Mouse (Mus musculus): ENCODE measurements at regions not wholly inside any gene's neighbourhood (a gene's known extent, or its start where the extent isn't known, plus 50 kb on each side); places are given as distances from the start of the nearest gene placed in this dataset.

DNA sequence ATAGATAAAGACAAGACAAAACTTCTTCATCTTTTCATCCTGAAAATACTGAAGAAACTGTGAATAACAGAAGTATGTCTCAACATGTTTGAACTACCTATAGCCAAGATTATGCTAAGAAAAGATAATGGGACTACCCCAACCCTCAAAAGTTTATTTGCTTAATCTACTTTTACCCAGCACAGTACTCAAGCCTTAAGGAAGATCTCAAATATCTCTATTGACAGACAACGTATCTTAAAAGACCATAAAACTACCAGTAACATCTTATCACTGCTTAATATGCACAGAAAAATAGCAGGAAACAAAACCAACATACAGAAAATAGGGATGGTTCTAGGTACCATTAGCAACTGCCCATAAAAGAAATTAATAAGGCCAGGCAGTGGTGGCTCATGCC lies 560.3 kb downstream of the Kif20b start:
- Histone ChIP-seq H3K4me1 (ENCODE audit: control insufficient read depth, insufficient read depth, low read length) (no peaks in the 10 kb centered on the region), H3K4me2 (ENCODE audit: low read depth, low read length) (no peak overlapping the region), H3K9ac (replicated peaks; ENCODE audit: low read depth, low read length) (no peak overlapping the region), H3K4me3 (ENCODE audit: low read depth, low read length) (no peak overlapping the region), H3K27ac (ENCODE audit: low read depth, low read length) (no peak overlapping the region), H3K27me3 (ENCODE audit: control insufficient read depth, insufficient read depth, low read length) (no peaks in the 10 kb centered on the region), H3K36me3 (ENCODE audit: control insufficient read depth, insufficient read depth, low read length) (no peaks in the 10 kb centered on the region), H3K9me3 (ENCODE audit: control insufficient read depth, low read length) (no peaks in the 10 kb centered on the region)
- ATAC-seq (ENCODE audit: low read depth): no peak
- WGBS: 68% methylated on average over 1 of the region's 1 CpGs

DNA sequence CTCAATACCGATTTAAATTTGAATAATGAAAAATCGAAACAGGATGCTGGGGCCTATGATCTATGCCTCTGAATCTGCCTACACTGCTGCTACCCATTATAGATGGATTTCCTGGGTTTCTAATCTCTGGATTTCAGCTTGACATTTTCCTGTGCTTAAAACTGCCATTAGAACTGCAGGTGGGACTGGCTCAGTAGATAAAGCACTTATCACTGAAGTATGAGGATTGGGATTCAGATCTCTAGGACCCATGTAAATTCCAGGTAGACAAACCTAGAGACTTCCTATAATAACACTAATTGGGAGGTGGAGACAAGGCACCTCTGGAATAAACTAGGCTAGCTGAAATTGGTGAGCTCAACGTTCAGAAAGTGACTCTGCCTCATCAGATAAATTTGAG lies 531.8 kb downstream of the Kif20b start:
- ATAC-seq (ENCODE audit: low read depth): no peak
- H3K27me3 ChIP-seq (ENCODE audit: control insufficient read depth, insufficient read depth, low read length): no peaks in the 10 kb centered on the region
- no peak overlapping the region for H3K27ac ChIP-seq (ENCODE audit: low read depth, low read length)
- no peaks in the 10 kb centered on the region for H3K9me3 ChIP-seq (ENCODE audit: control insufficient read depth, low read length)
- WGBS: 78% methylated on average over 3 of the region's 3 CpGs
- no peak overlapping the region for H3K4me3 ChIP-seq (ENCODE audit: low read depth, low read length)
- H3K36me3 ChIP-seq (ENCODE audit: control insufficient read depth, insufficient read depth, low read length): no peaks in the 10 kb centered on the region
- no peak overlapping the region for H3K9ac ChIP-seq (replicated peaks; ENCODE audit: low read depth, low read length)
- H3K4me2 ChIP-seq (ENCODE audit: low read depth, low read length): no peak overlapping the region
- H3K4me1 ChIP-seq (ENCODE audit: control insufficient read depth, insufficient read depth, low read length): no peaks in the 10 kb centered on the region

DNA sequence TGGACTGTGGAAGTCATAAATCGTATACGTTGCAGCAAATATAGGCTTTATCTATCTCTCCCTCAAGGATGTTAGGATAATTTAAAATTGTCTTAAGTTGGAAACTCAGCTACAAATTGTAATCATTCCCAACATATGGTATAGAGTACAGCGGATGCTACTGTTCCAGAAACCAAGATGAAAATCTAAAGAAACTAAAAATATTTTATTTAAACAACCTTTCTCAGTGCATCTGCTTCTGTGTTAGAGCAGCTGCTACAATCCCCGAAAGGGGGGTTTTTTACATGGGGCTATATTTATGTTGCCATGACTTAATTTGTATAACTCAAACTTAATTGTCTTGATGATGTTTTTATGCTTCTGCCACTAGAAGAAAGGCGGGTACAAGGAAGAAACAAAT lies 520.3 kb downstream of the Kif20b start:
- no peak overlapping the region for H3K4me2 ChIP-seq (ENCODE audit: low read depth, low read length)
- H3K27me3 ChIP-seq (ENCODE audit: control insufficient read depth, insufficient read depth, low read length): no peaks in the 10 kb centered on the region
- H3K27ac ChIP-seq (ENCODE audit: low read depth, low read length): no peak overlapping the region
- no peaks in the 10 kb centered on the region for H3K4me1 ChIP-seq (ENCODE audit: control insufficient read depth, insufficient read depth, low read length)
- no peaks in the 10 kb centered on the region for H3K9me3 ChIP-seq (ENCODE audit: control insufficient read depth, low read length)
- ATAC-seq (ENCODE audit: low read depth): no peak
- no peak overlapping the region for H3K9ac ChIP-seq (replicated peaks; ENCODE audit: low read depth, low read length)
- WGBS: 81% methylated on average over 5 of the region's 5 CpGs
- no peaks in the 10 kb centered on the region for H3K36me3 ChIP-seq (ENCODE audit: control insufficient read depth, insufficient read depth, low read length)
- no peak overlapping the region for H3K4me3 ChIP-seq (ENCODE audit: low read depth, low read length)

DNA sequence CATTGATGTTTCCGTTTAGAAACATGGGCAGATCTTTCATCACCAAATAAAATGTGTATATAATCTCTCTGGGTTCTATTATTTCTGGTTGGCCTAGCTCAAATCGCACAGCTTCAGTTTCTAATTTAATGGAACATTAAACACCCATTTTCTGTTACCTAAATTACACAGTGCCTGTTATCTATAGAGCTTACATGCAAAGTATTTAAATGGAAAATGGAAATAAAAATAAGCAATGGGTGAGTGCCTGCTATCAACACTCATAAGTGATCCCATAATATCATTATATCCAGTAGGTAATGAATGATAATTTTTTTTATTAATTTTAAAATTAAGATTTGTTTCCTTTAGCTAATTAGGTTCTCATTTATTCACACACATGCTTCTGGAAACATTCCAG lies 515.9 kb downstream of the Kif20b start:
- Histone ChIP-seq H3K9me3 (ENCODE audit: control insufficient read depth, low read length) (no peaks in the 10 kb centered on the region), H3K9ac (replicated peaks; ENCODE audit: low read depth, low read length) (no peak overlapping the region), H3K27ac (ENCODE audit: low read depth, low read length) (no peak overlapping the region), H3K27me3 (ENCODE audit: control insufficient read depth, insufficient read depth, low read length) (no peaks in the 10 kb centered on the region), H3K4me2 (ENCODE audit: low read depth, low read length) (no peak overlapping the region), H3K4me3 (ENCODE audit: low read depth, low read length) (no peak overlapping the region), H3K4me1 (ENCODE audit: control insufficient read depth, insufficient read depth, low read length) (no peaks in the 10 kb centered on the region), H3K36me3 (ENCODE audit: control insufficient read depth, insufficient read depth, low read length) (no peaks in the 10 kb centered on the region)
- ATAC-seq (ENCODE audit: low read depth): peak; percentile 61; the same call in 1 of the 2 replicates
- 46% methylated on average over 2 of the region's 2 CpGs for WGBS

All from neural tube, embryonic 14.5 days (tissue).